8 mouse cellular contexts compared by ENCODE assay signal in the genomic region with DNA sequence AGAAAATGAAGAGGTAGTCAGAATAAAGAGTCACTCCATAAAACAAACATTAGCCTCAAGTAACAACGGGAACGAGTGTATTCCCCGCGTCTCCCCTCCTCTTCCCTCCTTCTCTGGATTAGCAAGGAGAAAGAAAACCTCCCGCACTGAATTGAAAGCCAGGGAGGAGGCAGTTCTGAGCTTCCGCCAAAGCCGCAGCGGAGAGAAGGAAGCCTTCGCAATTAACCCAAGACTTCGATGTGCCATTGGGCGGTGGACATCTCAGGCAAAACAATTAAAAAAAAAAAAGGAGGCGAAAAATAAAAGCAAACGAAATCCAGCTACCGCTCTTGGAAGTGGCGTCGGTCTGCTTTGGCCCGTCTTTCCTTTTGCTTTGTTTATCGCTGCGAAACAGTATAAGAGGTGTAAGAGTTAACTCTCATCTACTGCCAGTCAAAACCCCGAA. TPM values are rescaled to one million over a fixed set of nuclear protein-coding genes. Genes with fewer than 3 reads are reported as not detected.
A peak's percentile ranks its signal among the peaks of the same experiment; 100 is the strongest.
DNase-seq lines count a peak whose midpoint lies in the region; ATAC-seq and TF ChIP-seq lines count a peak whose summit lies in the region.

No protein-coding gene starts in this region.

- no peaks in the 10 kb centered on the region for H3K9me3 ChIP-seq in heart, embryonic 15.5 days (replicated peaks)
- H3K9me3 ChIP-seq in limb, embryonic 11.5 days (ENCODE audit: control insufficient read depth, low read length) = no peaks in the 10 kb centered on the region
- H3K9me3 ChIP-seq in midbrain, embryonic 13.5 days = no peaks in the 10 kb centered on the region

- H3K27ac ChIP-seq in heart, embryonic 15.5 days = peak overlapping the region; percentile 75
- no peak overlapping the region for H3K27ac ChIP-seq in limb, embryonic 11.5 days (replicated peaks; ENCODE audit: low read depth, low read length)
- H3K27ac ChIP-seq in midbrain, embryonic 13.5 days = peak overlapping the region; percentile 93

- H3K9ac ChIP-seq in heart, embryonic 15.5 days = peak overlapping the region; percentile 49
- no peak overlapping the region for H3K9ac ChIP-seq in limb, embryonic 11.5 days (ENCODE audit: low read length)
- H3K9ac ChIP-seq in midbrain, embryonic 13.5 days (replicated peaks) = peak overlapping the region; percentile 66

- H3K4me1 ChIP-seq in lung, adult 2 months (ENCODE audit: control insufficient read depth, insufficient read depth, low read length) = peaks cover 3% of the 10 kb centered on the region; the same call in 1 of the 2 replicates
- peaks cover 25% of the 10 kb centered on the region for H3K4me1 ChIP-seq in heart, embryonic 15.5 days (replicated peaks)
- peaks cover 6% of the 10 kb centered on the region for H3K4me1 ChIP-seq in limb, embryonic 11.5 days (ENCODE audit: control insufficient read depth, insufficient read depth, low read length)
- peaks cover 24% of the 10 kb centered on the region for H3K4me1 ChIP-seq in midbrain, embryonic 13.5 days (replicated peaks)

- WGBS in lung, adult 2 months = 3% methylated on average over 20 of the region's 20 CpGs
- 1% methylated on average over 20 of the region's 20 CpGs for WGBS in heart, embryonic 15.5 days
- under 1% methylated on average over 20 of the region's 20 CpGs for WGBS in limb, embryonic 11.5 days
- under 1% methylated on average over 20 of the region's 20 CpGs for WGBS in midbrain, embryonic 13.5 days

- no peak for TF ChIP-seq CTCF in lung, adult 2 months (IDR thresholded peaks at IDR 0.05; ENCODE audit: insufficient read depth, low read length)

- peak overlapping the region; percentile 66 for H3K4me2 ChIP-seq in heart, embryonic 15.5 days
- no peak overlapping the region for H3K4me2 ChIP-seq in limb, embryonic 11.5 days (ENCODE audit: low read depth, severe bottlenecking)
- H3K4me2 ChIP-seq in midbrain, embryonic 13.5 days (replicated peaks) = peak overlapping the region; percentile 92

- peaks cover 88% of the 10 kb centered on the region for H3K27me3 ChIP-seq in heart, embryonic 15.5 days
- peaks cover 91% of the 10 kb centered on the region for H3K27me3 ChIP-seq in limb, embryonic 11.5 days (ENCODE audit: control insufficient read depth, insufficient read depth, low read length)
- peaks cover 87% of the 10 kb centered on the region for H3K27me3 ChIP-seq in midbrain, embryonic 13.5 days

- peak; percentile 47 for DNase-seq in lung, adult 2 months
- no peak for DNase-seq in lung, postnatal 25 days (ENCODE audit: low spot score)
- DNase-seq in limb, embryonic 11.5 days (ENCODE audit: low spot score) = peak; percentile 64
- no peak for DNase-seq in yolk sac, embryonic 10.5 days (ENCODE audit: low spot score)
- DNase-seq in thymus, postnatal 36 days = no peak
- DNase-seq in frontal cortex, postnatal 14 days (ENCODE audit: low spot score in 2 of 2) = no peak

- H3K4me3 ChIP-seq in lung, adult 2 months (replicated peaks; ENCODE audit: extremely low read depth, low read depth, low read length) = peak overlapping the region; percentile 61
- H3K4me3 ChIP-seq in heart, embryonic 15.5 days = peak overlapping the region; percentile 51
- no peak overlapping the region for H3K4me3 ChIP-seq in limb, embryonic 11.5 days (ENCODE audit: low read depth, low read length)
- peak overlapping the region; percentile 40 for H3K4me3 ChIP-seq in midbrain, embryonic 13.5 days (replicated peaks)

- no peaks in the 10 kb centered on the region for H3K36me3 ChIP-seq in heart, embryonic 15.5 days
- H3K36me3 ChIP-seq in limb, embryonic 11.5 days (ENCODE audit: control insufficient read depth, insufficient read depth, low read length) = no peaks in the 10 kb centered on the region
- no peaks in the 10 kb centered on the region for H3K36me3 ChIP-seq in midbrain, embryonic 13.5 days

- peak; percentile 34; the same call in 1 of the 2 replicates for TF ChIP-seq POLR2A in lung, adult 2 months (IDR thresholded peaks at IDR 0.05; ENCODE audit: borderline replicate concordance, extremely low read depth, low read depth, low read length)

- ATAC-seq in heart, embryonic 15.5 days (replicated peaks; ENCODE audit: insufficient number of reproducible peaks, insufficient read depth, low FRiP score, low read depth) = no peak
- no peak for ATAC-seq in limb, embryonic 11.5 days (ENCODE audit: insufficient number of reproducible peaks, low FRiP score, low TSS enrichment, low read depth)
- ATAC-seq in midbrain, embryonic 13.5 days = no peak

RNA-seq across cellular contexts. Expression of a gene that starts 2.1 kb away (rescaled TPM):
- polyA plus RNA-seq in lung, adult 2 months (2012; rRNA removed) = 11.1 and 20.9 TPM in 2 replicates
- 1.1 and 1.5 TPM in 2 replicates for polyA plus RNA-seq in heart, embryonic 15.5 days (2015; fragmentation: Nextera tagmentation; extraction: Ambion mirVana)
- polyA plus RNA-seq in limb, embryonic 11.5 days (2014; fragmentation: Nextera tagmentation; extraction: Ambion mirVana) = 2.7 and 3.4 TPM in 2 replicates
- 7.6 and 11.9 TPM in 2 replicates for polyA plus RNA-seq in midbrain, embryonic 13.5 days (2015; fragmentation: Nextera tagmentation; extraction: Ambion mirVana)

RNA-seq across cellular contexts. Expression of a gene that starts 30.2 kb away (rescaled TPM):
- 126 and 171 TPM in 2 replicates for polyA plus RNA-seq in lung, adult 2 months (2012; rRNA removed)
- 3.3 and 4.7 TPM in 2 replicates for polyA plus RNA-seq in heart, embryonic 15.5 days (2015; fragmentation: Nextera tagmentation; extraction: Ambion mirVana)
- polyA plus RNA-seq in limb, embryonic 11.5 days (2014; fragmentation: Nextera tagmentation; extraction: Ambion mirVana) = 11.2 and 12.3 TPM in 2 replicates
- polyA plus RNA-seq in midbrain, embryonic 13.5 days (2015; fragmentation: Nextera tagmentation; extraction: Ambion mirVana) = 5.9 and 6.3 TPM in 2 replicates

RNA-seq across cellular contexts. Expression of a gene that starts 58.4 kb away (rescaled TPM):
- 0.26 and 0.28 TPM in 2 replicates for polyA plus RNA-seq in lung, adult 2 months (2012; rRNA removed)
- 6.5 and 8.4 TPM in 2 replicates for polyA plus RNA-seq in heart, embryonic 15.5 days (2015; fragmentation: Nextera tagmentation; extraction: Ambion mirVana)
- 20.1 and 23.0 TPM in 2 replicates for polyA plus RNA-seq in limb, embryonic 11.5 days (2014; fragmentation: Nextera tagmentation; extraction: Ambion mirVana)
- polyA plus RNA-seq in midbrain, embryonic 13.5 days (2015; fragmentation: Nextera tagmentation; extraction: Ambion mirVana) = 4.7 and 5.7 TPM in 2 replicates

Comparison
In these comparisons a context has a peak if more than half of its experiments do, and no peak if none do; other contexts are left out.
1. DNase-seq: peak in lung, adult 2 months (single experiment) and limb, embryonic 11.5 days (single experiment); none in lung, postnatal 25 days (single experiment), yolk sac, embryonic 10.5 days (single experiment), thymus, postnatal 36 days (0 of 2) and frontal cortex, postnatal 14 days (0 of 2).